Mouse (Mus musculus): ENCODE measurements around the gene Nkiras1. TPM values are rescaled to one million over a fixed set of nuclear protein-coding genes. Genes with fewer than 3 reads are reported as not detected.
A peak's percentile ranks its signal among the peaks of the same experiment; 100 is the strongest.
"Not testable (repeated sequence)": the region's sequence is repeated elsewhere in the genome, so short reads cannot be mapped to it uniquely, and the experiment has no call there.

The Nkiras1 gene
- polyA plus RNA-seq, 2 experiments, result 7.0 to 8.9 TPM

DNA sequence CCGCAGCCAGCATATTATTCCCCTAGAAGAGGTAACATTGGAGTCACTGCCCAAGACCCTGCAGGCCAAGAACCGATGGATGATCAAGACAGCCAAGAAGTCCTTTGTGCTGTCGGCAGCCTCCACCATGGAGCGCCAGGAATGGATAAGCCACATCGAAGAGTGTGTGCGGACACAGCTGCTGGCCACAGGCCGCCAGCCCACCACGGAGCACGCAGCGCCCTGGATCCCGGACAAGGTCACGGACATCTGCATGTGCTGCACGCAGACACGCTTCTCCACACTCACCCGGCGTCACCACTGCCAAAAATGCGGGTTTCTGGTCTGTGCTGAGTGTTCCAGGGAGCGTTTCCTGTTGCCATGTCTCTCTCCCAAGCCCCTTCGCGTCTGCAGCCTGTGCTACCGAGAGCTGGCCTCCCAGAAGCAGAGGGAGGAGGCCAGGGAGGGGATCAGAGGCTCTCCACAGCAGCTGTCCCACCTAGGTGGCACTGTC is 28.3 kb upstream of the Nkiras1 start:
- H3K36me3 ChIP-seq (replicated peaks; ENCODE audit: control insufficient read depth, insufficient read depth, low read depth), result no peaks in the 10 kb centered on the region
- no peak for TF ChIP-seq EP300 (IDR thresholded peaks at IDR 0.05; ENCODE audit: low read depth)
- no peak for TF ChIP-seq CTCF (IDR thresholded peaks at IDR 0.05; ENCODE audit: low read depth)
- no peaks in the 10 kb centered on the region for H3K9me3 ChIP-seq (ENCODE audit: control insufficient read depth, low read length)
- H3K9ac ChIP-seq (replicated peaks), result no peak overlapping the region
- H3K4me1 ChIP-seq (replicated peaks; ENCODE audit: control insufficient read depth in 2 of 2, insufficient read depth in 2 of 2, low read length in 1 of 2), result peaks cover 0 to 2% of the 10 kb centered on the region in 2 experiments; a peak in 2 of 4 replicates
- no peak overlapping the region for H3K4me3 ChIP-seq (ENCODE audit: insufficient read depth in 1 of 2, low read depth in 2 of 2, low read length in 2 of 2)
- DNase-seq (ENCODE audit: low read depth in 3 of 3, low spot score in 3 of 3) (no peak), ATAC-seq (ENCODE audit: insufficient read depth) (no peak)
- H3K4me2 ChIP-seq (ENCODE audit: low read depth), result no peak overlapping the region
- no peaks in the 10 kb centered on the region for H3K27me3 ChIP-seq (ENCODE audit: control insufficient read depth, insufficient read depth, low read length)
- no peak overlapping the region for H3K27ac ChIP-seq
- 70% methylated on average over 21 of the region's 21 CpGs for WGBS (ENCODE audit: insufficient replicate concordance)

DNA sequence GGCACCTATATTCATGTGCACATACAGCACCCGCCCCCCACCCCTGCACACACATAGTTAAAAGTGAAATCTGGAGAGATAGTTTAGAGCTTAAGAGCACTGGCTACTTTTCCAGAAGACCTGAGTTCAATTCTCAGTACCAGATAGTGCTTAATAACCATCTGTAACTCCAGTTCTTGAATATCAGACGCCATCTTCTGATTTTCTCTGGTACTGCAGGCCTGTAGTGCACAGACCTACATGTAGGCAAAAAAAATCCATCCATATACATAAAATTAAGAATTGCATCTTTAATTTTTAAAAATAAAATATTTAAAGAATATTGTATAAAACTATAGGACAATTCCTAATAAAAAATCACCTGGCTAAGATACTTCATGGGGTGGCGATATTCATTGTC is 9.7 kb upstream of the Nkiras1 start:
- no peak overlapping the region for H3K9ac ChIP-seq (replicated peaks)
- H3K4me2 ChIP-seq (ENCODE audit: low read depth), result no peak overlapping the region
- H3K36me3 ChIP-seq (replicated peaks; ENCODE audit: control insufficient read depth, insufficient read depth, low read depth), result no peaks in the 10 kb centered on the region
- no peak overlapping the region for H3K27ac ChIP-seq
- no peaks in the 10 kb centered on the region for H3K27me3 ChIP-seq (ENCODE audit: control insufficient read depth, insufficient read depth, low read length)
- no peak for DNase-seq (ENCODE audit: low read depth in 3 of 3, low spot score in 3 of 3)
- no peaks in the 10 kb centered on the region for H3K9me3 ChIP-seq (ENCODE audit: control insufficient read depth, low read length)
- peak; percentile 22; the same call in 1 of the 2 replicates for TF ChIP-seq CTCF (IDR thresholded peaks at IDR 0.05; ENCODE audit: low read depth)
- TF ChIP-seq EP300 (IDR thresholded peaks at IDR 0.05; ENCODE audit: low read depth), result no peak
- WGBS (ENCODE audit: insufficient replicate concordance), result 71% methylated on average over 3 of the region's 3 CpGs
- H3K4me1 ChIP-seq (replicated peaks; ENCODE audit: control insufficient read depth in 2 of 2, insufficient read depth in 2 of 2, low read length in 1 of 2), result no peaks in the 10 kb centered on the region
- H3K4me3 ChIP-seq (ENCODE audit: insufficient read depth in 1 of 2, low read depth in 2 of 2, low read length in 2 of 2), result no peak overlapping the region
- ATAC-seq (ENCODE audit: insufficient read depth), result no peak

DNA sequence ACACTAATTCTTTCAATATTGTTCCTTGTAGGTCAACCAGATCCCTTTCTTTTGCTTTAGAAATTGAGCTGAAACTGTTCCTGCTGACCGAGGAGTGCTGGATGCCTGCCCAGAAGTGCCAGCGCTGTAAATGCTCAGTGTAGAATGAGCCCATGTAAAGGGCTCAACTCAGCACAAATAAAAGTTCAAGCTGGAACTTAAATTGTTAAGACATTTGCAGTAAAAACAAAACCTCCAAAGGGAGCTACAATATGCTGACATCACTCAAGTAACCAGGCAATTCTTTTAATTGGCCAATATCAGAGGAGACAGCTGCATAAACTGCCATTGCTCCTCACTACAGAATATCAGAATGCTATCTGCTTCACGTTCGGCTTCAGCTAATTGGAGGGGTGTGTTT is 7.5 kb upstream of the Nkiras1 start:
- DNase-seq (ENCODE audit: low read depth in 3 of 3, low spot score in 3 of 3) (no peak), ATAC-seq (ENCODE audit: insufficient read depth) (no peak)
- TF ChIP-seq CTCF (IDR thresholded peaks at IDR 0.05; ENCODE audit: low read depth) (no peak), EP300 (IDR thresholded peaks at IDR 0.05; ENCODE audit: low read depth) (no peak)
- H3K36me3 ChIP-seq (replicated peaks; ENCODE audit: control insufficient read depth, insufficient read depth, low read depth), result peaks cover 18% of the 10 kb centered on the region
- WGBS (ENCODE audit: insufficient replicate concordance), result 46% methylated on average over 4 of the region's 4 CpGs
- H3K4me2 ChIP-seq (ENCODE audit: low read depth), result no peak overlapping the region
- no peaks in the 10 kb centered on the region for H3K27me3 ChIP-seq (ENCODE audit: control insufficient read depth, insufficient read depth, low read length)
- H3K27ac ChIP-seq, result no peak overlapping the region
- H3K4me1 ChIP-seq (replicated peaks; ENCODE audit: control insufficient read depth in 2 of 2, insufficient read depth in 2 of 2, low read length in 1 of 2), result no peaks in the 10 kb centered on the region
- H3K9ac ChIP-seq (replicated peaks), result no peak overlapping the region
- H3K9me3 ChIP-seq (ENCODE audit: control insufficient read depth, low read length), result no peaks in the 10 kb centered on the region
- H3K4me3 ChIP-seq (ENCODE audit: insufficient read depth in 1 of 2, low read depth in 2 of 2, low read length in 2 of 2), result no peak overlapping the region

GRCm38 (mm10) chr14:18269947-18270528 is 898 bp upstream of the Nkiras1 start:
- peak overlapping the region; percentile 79 to 89 for H3K4me3 ChIP-seq (ENCODE audit: insufficient read depth in 1 of 2, low read depth in 2 of 2, low read length in 2 of 2)
- not testable (repeated sequence) for DNase-seq (ENCODE audit: low read depth in 3 of 3, low spot score in 3 of 3); H3K4me1 ChIP-seq (replicated peaks; ENCODE audit: control insufficient read depth in 2 of 2, insufficient read depth in 2 of 2, low read length in 1 of 2); H3K27me3 ChIP-seq (ENCODE audit: control insufficient read depth, insufficient read depth, low read length); ATAC-seq (ENCODE audit: insufficient read depth); H3K9me3 ChIP-seq (ENCODE audit: control insufficient read depth, low read length)
- WGBS (ENCODE audit: insufficient replicate concordance), result under 1% methylated on average over 19 of the region's 24 CpGs
- peak overlapping the region; percentile 84 for H3K9ac ChIP-seq (replicated peaks)
- peak overlapping the region; percentile 76 for H3K4me2 ChIP-seq (ENCODE audit: low read depth)
- H3K27ac ChIP-seq, result peak overlapping the region; percentile 16
- peaks cover 28% of the 10 kb centered on the region for H3K36me3 ChIP-seq (replicated peaks; ENCODE audit: control insufficient read depth, insufficient read depth, low read depth)

DNA sequence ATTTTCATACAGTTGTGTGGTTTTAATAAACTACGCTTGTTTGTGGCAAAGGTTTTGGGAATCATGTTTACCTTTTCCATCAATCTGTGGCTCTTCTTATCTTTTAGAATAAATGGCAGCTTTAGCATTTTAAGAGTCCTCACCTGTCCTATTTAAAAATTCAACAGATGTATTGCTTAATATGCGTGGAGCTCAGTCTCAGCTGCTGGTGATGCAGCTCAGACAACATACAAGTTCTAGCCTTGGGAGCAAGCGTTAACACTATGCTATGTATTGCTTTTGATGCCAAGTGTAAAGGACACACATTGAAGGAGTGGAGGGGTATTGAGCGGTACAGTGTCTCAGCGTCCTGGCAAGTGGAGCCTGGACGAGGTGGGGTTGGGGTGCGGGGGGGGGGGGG is 730 bp downstream of the Nkiras1 start:
- Histone ChIP-seq H3K4me3 (ENCODE audit: insufficient read depth in 1 of 2, low read depth in 2 of 2, low read length in 2 of 2) (peak overlapping the region; percentile 72 to 79), H3K36me3 (replicated peaks; ENCODE audit: control insufficient read depth, insufficient read depth, low read depth) (peaks cover 26% of the 10 kb centered on the region), H3K9ac (replicated peaks) (peak overlapping the region; percentile 84), H3K4me1 (replicated peaks; ENCODE audit: control insufficient read depth in 2 of 2, insufficient read depth in 2 of 2, low read length in 1 of 2) (peaks cover 4 to 8% of the 10 kb centered on the region in 2 experiments; a peak in 3 of 4 replicates), H3K27ac (peak overlapping the region; percentile 69; the same call in 1 of the 2 replicates), H3K4me2 (ENCODE audit: low read depth) (peak overlapping the region; percentile 76), H3K9me3 (ENCODE audit: control insufficient read depth, low read length) (no peaks in the 10 kb centered on the region), H3K27me3 (ENCODE audit: control insufficient read depth, insufficient read depth, low read length) (no peaks in the 10 kb centered on the region)
- ATAC-seq (ENCODE audit: insufficient read depth) (no peak), DNase-seq (ENCODE audit: low read depth in 3 of 3, low spot score in 3 of 3) (no peak)
- TF ChIP-seq EP300 (IDR thresholded peaks at IDR 0.05; ENCODE audit: low read depth) (no peak), CTCF (IDR thresholded peaks at IDR 0.05; ENCODE audit: low read depth) (no peak)
- WGBS (ENCODE audit: insufficient replicate concordance), result 3% methylated on average over 7 of the region's 7 CpGs
